In genomic region chr12:35013950-35014349, GRCm38 (mm10) we compare ENCODE assay signal across 38 mouse cellular contexts. TPM values are rescaled to one million over a fixed set of nuclear protein-coding genes. Genes with fewer than 3 reads are reported as not detected.
"Had no signal": no experiment of that assay in that cellular context is flagged by ENCODE, and none has a peak within 500 bp of the region (broad histone marks: within the 10 kb centered on the region; RNA-seq: fewer than 3 reads in every experiment).

No protein-coding gene starts in this region.

- H3K4me1 ChIP-seq: heart, embryonic 13.5 days; heart, embryonic 15.5 days; kidney, embryonic 15.5 days; limb, embryonic 13.5 days; limb, embryonic 15.5 days; liver, embryonic 12.5 days had no signal

- H3K4me2 ChIP-seq: heart, embryonic 11.5 days; heart, embryonic 13.5 days; heart, embryonic 15.5 days; hindbrain, embryonic 13.5 days; hindbrain, embryonic 15.5 days; kidney, embryonic 15.5 days; limb, embryonic 13.5 days; limb, embryonic 15.5 days; liver, embryonic 12.5 days had no signal

- ATAC-seq: hindbrain, postnatal 0 days; intestine, embryonic 16.5 days; liver, embryonic 12.5 days had no signal

- H3K36me3 ChIP-seq: heart, embryonic 13.5 days; heart, embryonic 15.5 days; hindbrain, embryonic 13.5 days; hindbrain, embryonic 15.5 days; kidney, embryonic 15.5 days; limb, embryonic 13.5 days; limb, embryonic 15.5 days; liver, embryonic 12.5 days had no signal

- H3K4me3 ChIP-seq: heart, embryonic 13.5 days; heart, embryonic 15.5 days; hindbrain, embryonic 13.5 days; hindbrain, embryonic 15.5 days; kidney, embryonic 15.5 days; layer of hippocampus, adult 2 months; left cerebral cortex, adult 2 months; limb, embryonic 13.5 days; limb, embryonic 15.5 days; liver, embryonic 12.5 days had no signal

- DNase-seq: gastrocnemius, postnatal 10 days; gastrocnemius, postnatal 25 days; heart, adult 18-20 months; heart, postnatal 14 days; heart, postnatal 36 days; kidney, adult 11 months; kidney, adult 2 months; kidney, adult 9 months; kidney, postnatal 14 days; kidney, postnatal 4 days; left cerebral cortex, postnatal 4 days had no signal

- H3K27ac ChIP-seq: heart, embryonic 13.5 days; heart, embryonic 15.5 days; hindbrain, embryonic 13.5 days; hindbrain, embryonic 15.5 days; hindbrain, postnatal 0 days; kidney, embryonic 15.5 days; kidney, postnatal 0 days; layer of hippocampus, adult 2 months; left cerebral cortex, adult 2 months; limb, embryonic 13.5 days; limb, embryonic 15.5 days; liver, embryonic 12.5 days; liver, embryonic 14.5 days had no signal

- H3K27me3 ChIP-seq: heart, embryonic 13.5 days; heart, embryonic 15.5 days; kidney, embryonic 15.5 days; limb, embryonic 13.5 days; limb, embryonic 15.5 days; liver, embryonic 12.5 days had no signal

- H3K9ac ChIP-seq: heart, embryonic 13.5 days; heart, embryonic 15.5 days; hindbrain, embryonic 13.5 days; hindbrain, embryonic 15.5 days; kidney, embryonic 15.5 days; limb, embryonic 13.5 days; limb, embryonic 15.5 days; liver, embryonic 12.5 days; liver, embryonic 14.5 days had no signal

- H3K9me3 ChIP-seq: heart, embryonic 13.5 days; heart, embryonic 15.5 days; hindbrain, embryonic 13.5 days; hindbrain, embryonic 15.5 days; kidney, embryonic 15.5 days; limb, embryonic 13.5 days; limb, embryonic 15.5 days; liver, embryonic 12.5 days had no signal

RNA-seq across cellular contexts. Expression of gene Prps1l1, which starts 29.4 kb away (rescaled TPM):
- total RNA-seq: gastrocnemius, adult 18-20 months; gastrocnemius, postnatal 10 days; gastrocnemius, postnatal 25 days; gastrocnemius, postnatal 4 days; heart, adult 18-20 months; heart, postnatal 14 days; heart, postnatal 36 days; hematopoietic stem cell, adult 5-6 weeks; hindbrain, postnatal 0 days; layer of hippocampus, adult 2 months; layer of hippocampus, postnatal 10 days; layer of hippocampus, postnatal 25 days; left cerebral cortex, adult 2 months; left cerebral cortex, postnatal 10 days; left cerebral cortex, postnatal 25 days; left cerebral cortex, postnatal 4 days; liver, adult 2 months had no signal
- polyA plus RNA-seq: heart, embryonic 11.5 days; heart, embryonic 13.5 days; heart, embryonic 15.5 days; heart, postnatal 0 days; hindbrain, embryonic 11.5 days; hindbrain, embryonic 13.5 days; hindbrain, embryonic 15.5 days; hindbrain, postnatal 0 days; intestine, embryonic 14.5 days; intestine, embryonic 16.5 days; kidney, adult 2 months; kidney, embryonic 15.5 days; kidney, postnatal 0 days; limb, embryonic 11.5 days; limb, embryonic 13.5 days; limb, embryonic 15.5 days; liver, adult 2 months; liver, embryonic 14.5 days had no signal
